Mouse (Mus musculus) intestine, postnatal 0 days (tissue): ENCODE measurements around the gene Prep. TPM values are rescaled to one million over a fixed set of nuclear protein-coding genes. Genes with fewer than 3 reads are reported as not detected.

ENCODE experiments used
- ATAC-seq: fragments of 200-750 bp; cut with Nextera tagmentation; 2 replicates; pipeline ENCODE4 v1.8.0; 2017; ENCODE audit warnings: mild to moderate bottlenecking, moderate TSS enrichment, moderate library complexity
- H3K27ac ChIP-seq: fragments of 300-500 bp; sonication (generic); 2 replicates; pipeline ENCODE4 v1.5.1; 2014; ENCODE audit warnings: mild to moderate bottlenecking, low read depth, low read length, moderate library complexity
- H3K27me3 ChIP-seq: fragments of 300-500 bp; sonication (generic); replicated peaks from 2 replicates; pipeline ENCODE4 v1.6.1; 2014; ENCODE audit warnings: low read length, mixed read lengths; ENCODE audit not compliant: control insufficient read depth, insufficient read depth
- H3K36me3 ChIP-seq: fragments of 300-500 bp; sonication (generic); 2 replicates; pipeline ENCODE4 v1.6.1; 2014; ENCODE audit warnings: mild to moderate bottlenecking, moderate library complexity; ENCODE audit not compliant: control insufficient read depth, insufficient read depth
- H3K4me1 ChIP-seq: fragments of 300-500 bp; sonication (generic); replicated peaks from 2 replicates; pipeline ENCODE4 v1.6.1; 2014; ENCODE audit warnings: antibody characterized with exemption, low read length, mixed read lengths; ENCODE audit not compliant: control insufficient read depth, insufficient read depth
- H3K4me2 ChIP-seq: fragments of 300-500 bp; sonication (generic); replicated peaks from 2 replicates; pipeline ENCODE4 v1.6.1; 2014; ENCODE audit warnings: low read depth, mild to moderate bottlenecking, moderate library complexity
- H3K4me3 ChIP-seq: fragments of 300-500 bp; sonication (generic); 2 replicates; pipeline ENCODE4 v1.5.1; 2014; ENCODE audit warnings: low read depth, low read length
- H3K9ac ChIP-seq: fragments of 300-500 bp; sonication (generic); 2 replicates; pipeline ENCODE4 v1.6.1; 2014; ENCODE audit warnings: mild to moderate bottlenecking, low read depth, low read length
- H3K9me3 ChIP-seq: fragments of 300-500 bp; sonication (generic); 2 replicates; pipeline ENCODE4 v1.6.1; 2016; ENCODE audit warnings: mixed run types; ENCODE audit not compliant: control insufficient read depth
- CTCF ChIP-seq: sonication (generic); IDR thresholded peaks from 2 replicates; pipeline ENCODE4 v1.5.1; 2016; ENCODE audit warnings: low read depth, mild to moderate bottlenecking, control low read depth, antibody characterized with exemption, moderate library complexity
- WGBS: fragments of 180-500 bp; shearing (Covaris S2); extraction: QIAGEN DNeasy Blood & Tissue Kit; methylation state at CpG from one replicate; pipeline ENCODE4 v1.1.7; 2014; 5-methylcytosine and 5-hydroxymethylcytosine counted together
- microRNA-seq: library from miRNA; unstranded; fragments of <30 nt; microRNA quantifications from one replicate; pipeline ENCODE4, GENCODE M21; 2016
- polyA plus RNA-seq: library from polyadenylated mRNA; unstranded; fragments of >200 nt; fragmentation: Nextera tagmentation; extraction: Ambion mirVana; gene quantifications from 2 replicates; pipeline ENCODE4 v1.2.1, GENCODE M21; 2015

Prep gene
- polyA plus RNA-seq, 1 experiment from 2014 or later = 7.0 TPM

DNA sequence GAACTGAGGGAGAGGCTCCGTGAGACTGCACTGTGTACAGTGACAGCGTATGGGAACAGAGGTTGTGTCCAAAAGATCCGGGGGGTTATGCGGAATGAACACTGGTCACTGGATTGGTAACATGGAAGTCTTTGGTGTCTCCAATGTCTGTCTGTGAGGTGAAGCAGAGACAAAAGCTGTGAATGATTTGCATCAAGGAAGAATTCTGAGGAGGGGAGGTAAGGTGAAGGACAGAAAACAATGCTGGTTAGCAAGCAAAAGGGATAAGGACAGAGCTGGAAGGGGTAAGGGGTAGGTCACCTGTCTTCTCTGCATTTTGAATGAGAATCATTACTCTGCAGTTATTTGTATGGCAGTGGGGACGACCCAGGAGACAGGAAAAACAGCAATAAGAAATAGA, 127.5 kb downstream of the Prep start:
- ATAC-seq = no peak
- TF ChIP-seq CTCF = no peak
- H3K4me2 ChIP-seq = no peak overlapping the region
- H3K27me3 ChIP-seq = no peaks in the 10 kb centered on the region
- no peak overlapping the region for H3K9ac ChIP-seq
- no peak overlapping the region for H3K4me3 ChIP-seq
- no peaks in the 10 kb centered on the region for H3K9me3 ChIP-seq
- no peaks in the 10 kb centered on the region for H3K4me1 ChIP-seq
- 80% methylated on average over 5 of the region's 5 CpGs for WGBS
- no peaks in the 10 kb centered on the region for H3K36me3 ChIP-seq
- no peak overlapping the region for H3K27ac ChIP-seq

DNA sequence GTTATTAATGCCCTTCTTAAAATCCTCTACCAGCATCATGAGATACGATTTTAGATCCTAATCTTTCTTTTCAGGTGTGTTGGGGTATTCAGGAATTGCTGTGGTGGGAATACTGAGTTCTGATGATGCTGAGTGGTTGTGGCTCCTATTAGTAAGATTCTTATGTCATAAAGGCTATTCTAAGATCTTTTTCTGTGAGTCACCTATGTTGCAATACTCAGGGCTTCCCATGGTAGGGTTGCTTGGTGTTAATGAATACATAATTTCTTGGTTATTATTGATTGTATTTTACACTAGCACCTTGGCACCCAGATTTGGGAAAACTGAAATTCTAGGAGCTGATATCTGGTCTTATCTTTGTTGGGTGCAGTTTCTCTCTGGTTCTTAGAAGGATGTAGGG, 137.6 kb downstream of the Prep start:
- 64% methylated on average over 1 of the region's 1 CpGs for WGBS
- Histone ChIP-seq H3K4me1 (no peaks in the 10 kb centered on the region), H3K4me3 (no peak overlapping the region), H3K9ac (no peak overlapping the region), H3K27me3 (no peaks in the 10 kb centered on the region), H3K4me2 (no peak overlapping the region), H3K27ac (no peak overlapping the region), H3K36me3 (no peaks in the 10 kb centered on the region), H3K9me3 (no peaks in the 10 kb centered on the region)
- ATAC-seq = no peak
- no peak for TF ChIP-seq CTCF

DNA sequence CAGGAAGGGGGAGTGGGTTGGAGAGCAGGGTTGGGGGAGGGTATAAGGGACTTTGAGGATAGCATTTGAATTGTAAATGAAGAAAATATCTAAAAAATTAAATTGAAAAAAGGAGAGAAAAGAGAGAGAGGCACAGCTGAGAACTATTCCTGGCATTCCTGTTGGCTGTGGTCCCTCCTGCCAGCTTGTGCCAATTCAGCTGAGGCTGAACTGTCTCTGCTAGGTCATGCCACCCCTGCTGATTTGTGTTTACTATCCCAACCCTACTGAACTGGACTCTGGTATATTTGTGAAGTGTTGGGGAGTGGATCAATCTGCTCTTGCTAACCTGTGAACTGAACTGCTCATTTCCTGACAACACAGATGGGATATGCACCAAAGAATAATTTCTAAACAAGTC, 143.2 kb downstream of the Prep start:
- H3K36me3 ChIP-seq = no peaks in the 10 kb centered on the region
- no peak for TF ChIP-seq CTCF
- H3K27ac ChIP-seq = no peak overlapping the region
- no peaks in the 10 kb centered on the region for H3K4me1 ChIP-seq
- no peak overlapping the region for H3K9ac ChIP-seq
- no peak for ATAC-seq
- no peak overlapping the region for H3K4me3 ChIP-seq
- no peak overlapping the region for H3K4me2 ChIP-seq
- no peaks in the 10 kb centered on the region for H3K27me3 ChIP-seq
- H3K9me3 ChIP-seq = no peaks in the 10 kb centered on the region

DNA sequence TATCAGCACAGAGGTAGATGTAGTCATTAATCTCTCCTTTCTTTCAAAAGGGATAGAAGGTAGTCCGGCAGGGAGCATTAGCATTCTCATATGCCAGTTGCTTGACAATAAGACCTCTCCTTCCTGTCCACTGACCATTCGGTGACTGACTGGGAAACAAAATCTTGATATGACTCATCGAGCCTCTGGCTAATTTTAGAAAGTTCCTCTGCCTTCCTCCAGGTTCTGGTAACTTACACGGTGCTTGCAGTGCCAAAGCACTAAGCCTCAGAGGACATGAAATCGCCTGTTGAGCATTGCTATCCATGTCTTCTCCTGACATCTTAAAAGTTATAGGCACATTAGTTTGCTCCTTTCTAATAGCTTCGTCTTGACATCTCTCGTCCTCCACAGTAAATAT, 149.7 kb downstream of the Prep start:
- WGBS = 78% methylated on average over 7 of the region's 7 CpGs

More for the DNA sequence above, 149.7 kb downstream of the Prep start:
- no peak overlapping the region for H3K4me2 ChIP-seq
- no peaks in the 10 kb centered on the region for H3K36me3 ChIP-seq
- H3K9ac ChIP-seq = no peak overlapping the region
- no peaks in the 10 kb centered on the region for H3K27me3 ChIP-seq
- H3K27ac ChIP-seq = no peak overlapping the region
- H3K9me3 ChIP-seq = no peaks in the 10 kb centered on the region
- no peak for TF ChIP-seq CTCF
- no peaks in the 10 kb centered on the region for H3K4me1 ChIP-seq
- no peak overlapping the region for H3K4me3 ChIP-seq
- ATAC-seq = no peak

Small RNAs within 50 kb of the gene (microRNA-seq; reads per million reads assigned to microRNA genes)
- gene Gm23766 = not detected

Other genes with a start within 250 kb of the Prep start
- 0.55 and 0.57 TPM in 2 replicates for gene Popdc3, start 110.9 kb downstream of the Prep start, polyA plus RNA-seq